Mouse (Mus musculus): Measurements from ENCODE around the gene Nrxn1.
A peak's percentile ranks its signal among the peaks of the same experiment; 100 is the strongest.

Gene Nrxn1

GRCm38 (mm10) chr17:90809197-90810163, 283.4 kb downstream of the Nrxn1 start:
- DNase-seq (ENCODE audit: low read depth, low spot score) = peak; percentile 74

DNA sequence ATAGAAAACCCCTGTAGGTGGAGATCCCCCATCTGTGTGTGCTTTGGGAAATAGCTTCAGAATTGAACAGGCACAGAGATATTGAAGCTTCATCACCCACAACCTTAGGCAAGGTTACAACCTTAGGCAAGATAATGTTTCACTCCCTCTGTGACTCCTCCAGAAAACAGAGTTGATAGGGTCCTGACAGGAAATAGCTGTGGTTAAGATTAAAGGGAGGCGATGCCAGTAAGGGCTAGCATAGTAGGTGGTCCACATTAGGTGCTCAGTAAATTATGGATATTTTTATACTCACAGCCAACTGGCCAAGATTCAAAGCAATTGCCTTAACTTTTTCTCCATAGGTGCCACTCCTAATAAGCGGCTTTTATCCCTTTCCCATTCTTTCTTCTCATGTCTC, 284.6 kb downstream of the Nrxn1 start:
- no peak for DNase-seq (ENCODE audit: low read depth, low spot score)

- DNase-seq (ENCODE audit: low read depth, low spot score) = no peak
Observed at GRCm38 (mm10) chr17:90807199-90807598, 285.7 kb downstream of the Nrxn1 start.

DNA sequence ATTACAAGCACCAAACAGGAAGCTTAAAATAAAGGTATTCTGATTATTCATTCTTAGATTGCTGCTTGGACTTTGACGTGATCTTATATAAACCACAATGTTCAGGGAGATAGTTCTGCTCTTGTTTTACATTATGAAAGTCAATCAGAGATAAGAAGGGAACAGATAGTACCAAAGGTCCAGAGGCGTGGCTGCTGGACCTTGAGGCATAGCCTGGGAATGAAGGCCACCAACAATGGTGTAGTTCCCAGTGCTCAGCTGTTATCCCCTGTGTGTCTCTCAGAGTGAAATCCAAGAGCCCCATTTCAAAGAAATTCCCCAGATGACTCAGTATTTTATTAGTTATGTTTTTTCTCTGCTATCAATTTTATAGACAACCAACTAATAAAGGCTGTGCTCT, 294.2 kb downstream of the Nrxn1 start:
- no peak for DNase-seq (ENCODE audit: low read depth, low spot score)

DNA sequence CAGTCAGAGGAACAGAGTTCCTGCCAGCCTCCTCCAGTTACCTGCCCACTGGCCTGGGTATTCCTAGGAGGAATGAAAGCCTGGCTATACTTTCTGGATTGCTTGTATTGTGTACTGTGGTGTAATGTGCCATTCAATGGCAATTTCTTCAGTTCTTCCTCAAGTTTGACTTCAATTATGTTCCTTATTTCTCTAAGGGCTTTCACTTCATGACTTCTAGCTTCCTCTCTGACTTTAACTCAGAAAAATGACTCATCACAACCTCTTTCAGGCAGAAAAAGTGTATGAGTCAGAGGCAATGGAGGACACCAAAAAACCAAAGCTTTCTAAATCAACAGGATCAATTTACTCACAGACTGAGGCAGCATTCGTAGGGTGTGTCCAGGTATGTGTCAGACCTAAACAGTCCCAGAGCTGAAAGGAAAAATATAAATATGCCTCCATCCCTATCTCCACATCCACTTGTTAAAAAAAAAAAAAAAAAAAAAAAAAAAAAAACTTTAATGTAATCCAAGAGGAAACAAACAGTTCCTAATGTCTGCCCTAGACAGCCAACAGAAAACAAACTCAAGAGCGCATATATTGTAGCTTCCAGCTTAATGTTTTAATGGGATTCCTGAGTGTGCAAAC, 295.1 kb downstream of the Nrxn1 start:
- no peak for DNase-seq (ENCODE audit: low read depth, low spot score)

DNA sequence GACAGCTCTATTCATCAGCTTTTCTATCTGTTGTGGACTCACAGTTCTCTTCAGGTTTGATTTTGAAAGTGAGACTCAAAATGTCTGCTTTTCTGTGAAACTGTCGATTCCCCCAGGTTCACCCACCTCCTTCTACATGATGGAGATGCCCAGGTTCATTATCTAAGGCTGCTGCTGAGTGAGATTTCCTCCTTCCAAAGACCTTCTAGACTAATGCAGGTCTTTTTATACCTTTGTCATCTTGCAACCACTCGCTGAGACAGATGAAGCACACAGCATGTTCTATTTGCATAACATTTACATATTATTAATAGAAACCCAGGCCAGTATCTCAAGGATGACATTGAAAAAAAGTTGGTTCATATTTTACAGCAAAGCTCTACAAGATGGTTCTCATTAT, 295.9 kb downstream of the Nrxn1 start:
- no peak for DNase-seq (ENCODE audit: low read depth, low spot score)

GRCm38 (mm10) chr17:90788491-90789127, 304.3 kb downstream of the Nrxn1 start:
- no peak for DNase-seq (ENCODE audit: low read depth, low spot score)

DNA sequence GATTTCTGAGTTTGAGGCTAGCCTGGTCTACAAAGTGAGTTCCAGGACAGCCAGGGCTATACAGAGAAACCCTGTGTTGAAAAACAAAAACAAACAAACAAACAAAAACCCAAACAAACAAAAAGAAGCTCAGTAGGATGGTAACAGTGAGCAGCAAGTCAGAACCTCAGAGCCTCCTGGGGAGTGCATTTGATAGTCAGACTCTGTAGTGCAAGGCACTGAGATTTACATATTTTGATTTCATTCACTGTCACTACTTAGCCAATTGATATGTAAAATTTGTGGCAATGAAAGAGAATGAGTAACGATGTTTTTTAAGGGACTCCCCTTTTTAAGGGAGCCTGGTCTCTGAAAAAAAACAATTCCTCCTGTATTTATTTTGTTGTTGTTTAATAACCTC, 304.8 kb downstream of the Nrxn1 start:
- DNase-seq (ENCODE audit: low read depth, low spot score) = peak; percentile 59

GRCm38 (mm10) chr17:90787121-90787788, 305.6 kb downstream of the Nrxn1 start:
- DNase-seq (ENCODE audit: low read depth, low spot score) = peak; percentile 38

DNA sequence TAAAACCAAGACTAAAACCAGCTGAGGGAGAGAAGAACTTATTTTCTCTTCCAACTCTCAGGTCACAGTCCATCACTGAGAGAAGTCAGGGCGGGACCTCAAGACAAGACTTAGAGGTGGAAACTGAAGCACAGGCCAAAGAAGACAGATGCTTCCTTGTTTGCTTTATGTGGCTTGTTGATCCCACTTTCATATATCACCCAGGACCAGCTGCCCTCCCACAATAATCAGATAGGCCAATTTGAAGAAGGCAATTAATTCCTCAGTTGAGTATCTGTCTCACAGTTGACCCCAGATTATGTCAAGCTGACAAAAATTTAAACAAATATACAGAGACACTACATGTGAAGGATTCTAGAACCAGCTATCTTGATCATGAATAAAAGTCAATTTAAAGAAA, 312.4 kb downstream of the Nrxn1 start:
- DNase-seq (ENCODE audit: low read depth, low spot score) = no peak

DNA sequence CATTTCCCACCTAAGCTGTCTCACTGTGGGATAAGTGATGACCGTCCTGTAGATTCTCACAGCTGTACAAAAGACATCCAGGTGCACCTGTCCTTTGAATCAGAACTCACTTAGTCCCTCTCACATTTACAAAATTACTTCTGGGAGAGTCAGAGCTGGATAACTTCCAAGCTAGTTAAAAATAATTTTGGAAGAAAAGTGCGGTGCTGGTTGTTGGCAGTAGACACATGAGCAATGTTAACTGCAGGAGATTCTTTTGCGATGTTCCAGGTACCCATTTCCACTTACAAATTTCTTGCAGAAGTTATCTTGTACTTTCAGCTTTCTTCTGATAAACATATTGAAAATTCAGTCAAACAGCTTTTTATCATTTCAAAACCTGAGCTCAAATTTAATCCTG, 317.5 kb downstream of the Nrxn1 start:
- no peak for DNase-seq (ENCODE audit: low read depth, low spot score)

DNA sequence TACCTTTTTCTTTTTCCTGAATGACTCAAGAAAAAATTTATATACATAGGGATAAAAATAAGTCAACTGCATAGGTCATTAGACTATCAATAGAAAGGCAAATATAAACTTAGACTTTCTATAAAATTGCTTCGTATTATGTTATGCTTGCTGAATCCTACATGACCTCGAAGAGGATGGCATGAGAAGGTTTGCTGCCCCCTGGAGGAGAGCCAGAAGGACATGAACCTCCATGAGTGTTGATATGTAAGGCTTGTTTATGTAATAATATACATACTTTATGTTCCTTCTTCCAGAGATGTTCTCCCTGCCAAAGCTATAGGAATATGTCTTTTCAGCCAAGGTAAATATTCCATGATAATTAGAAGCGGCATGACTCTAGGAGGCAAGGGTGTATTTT, 319.6 kb downstream of the Nrxn1 start:
- peak; percentile 10 for DNase-seq (ENCODE audit: low read depth, low spot score)

- peak; percentile 68 for DNase-seq (ENCODE audit: low read depth, low spot score)
Observed at GRCm38 (mm10) chr17:90768216-90768615, 324.7 kb downstream of the Nrxn1 start.

DNA sequence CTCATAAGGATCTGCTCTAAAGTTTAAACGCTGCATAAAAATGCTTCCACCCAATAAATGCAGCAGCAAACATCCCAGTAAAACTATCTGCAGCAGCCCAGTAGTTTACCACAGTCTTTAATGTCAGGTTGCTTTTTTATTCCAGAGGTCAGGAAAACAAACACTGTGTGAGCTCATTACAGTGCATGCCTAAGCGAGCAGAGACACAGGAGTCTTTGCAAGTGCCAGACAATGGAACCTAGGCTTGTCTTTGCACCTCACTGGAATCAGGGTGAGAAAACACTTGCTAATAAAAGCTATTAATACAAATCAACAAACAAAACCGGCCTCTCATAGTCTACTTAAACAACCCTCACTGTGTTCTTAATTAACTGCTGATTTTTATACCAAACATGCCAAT, 365.7 kb downstream of the Nrxn1 start:
- DNase-seq (ENCODE audit: low read depth, low spot score) = no peak

GRCm38 (mm10) chr17:90704773-90705172, 388.1 kb downstream of the Nrxn1 start:
- no peak for DNase-seq (ENCODE audit: low read depth, low spot score)

DNA sequence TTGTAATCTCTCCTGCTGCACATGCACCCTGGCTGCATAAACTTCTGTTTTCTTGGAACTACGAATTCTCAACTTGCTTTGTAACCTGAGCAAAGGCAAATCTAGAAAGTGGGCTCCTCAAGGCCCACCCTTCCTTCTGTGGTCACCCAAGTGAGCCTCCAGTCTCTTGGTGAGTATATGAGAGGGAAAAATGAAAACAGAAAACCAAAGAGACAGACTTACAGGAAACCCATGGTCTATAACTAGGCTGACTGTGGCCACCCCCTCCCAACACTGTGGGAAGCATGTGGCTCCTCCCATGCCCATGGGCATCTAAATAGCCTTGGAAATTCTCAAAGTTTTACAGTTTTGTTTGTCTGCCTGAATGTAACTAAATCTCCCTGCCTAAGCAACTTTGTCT, 390.2 kb downstream of the Nrxn1 start:
- no peak for DNase-seq (ENCODE audit: low read depth, low spot score)

GRCm38 (mm10) chr17:90696071-90696800, 396.6 kb downstream of the Nrxn1 start:
- peak; percentile 71 for DNase-seq (ENCODE audit: low read depth, low spot score)

DNA sequence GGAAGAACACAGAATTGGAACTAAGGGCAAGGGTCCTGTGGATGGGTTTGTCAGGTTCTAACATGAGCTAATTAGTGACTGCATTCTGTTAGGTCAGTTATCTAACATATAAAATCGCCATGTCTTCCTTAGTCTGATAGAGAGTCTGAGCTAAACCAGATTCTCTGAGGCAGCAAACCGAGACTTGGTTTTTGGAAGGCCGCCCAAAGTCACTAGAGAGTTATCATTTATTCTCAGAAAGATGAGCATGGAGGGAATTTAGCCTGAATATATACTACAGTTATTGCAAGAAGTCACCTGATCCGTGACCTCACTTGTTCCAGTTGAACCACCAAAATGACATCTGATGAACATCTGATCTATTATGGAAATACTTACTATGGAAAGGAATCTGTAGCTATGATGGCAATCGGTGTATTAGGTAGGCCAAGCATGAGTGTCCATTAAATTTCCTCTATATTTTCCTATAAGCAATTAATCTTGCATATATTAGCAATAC, 397.7 kb downstream of the Nrxn1 start:
- no peak for DNase-seq (ENCODE audit: low read depth, low spot score)

GRCm38 (mm10) chr17:90684172-90684571, 408.7 kb downstream of the Nrxn1 start:
- DNase-seq (ENCODE audit: low read depth, low spot score) = no peak

DNA sequence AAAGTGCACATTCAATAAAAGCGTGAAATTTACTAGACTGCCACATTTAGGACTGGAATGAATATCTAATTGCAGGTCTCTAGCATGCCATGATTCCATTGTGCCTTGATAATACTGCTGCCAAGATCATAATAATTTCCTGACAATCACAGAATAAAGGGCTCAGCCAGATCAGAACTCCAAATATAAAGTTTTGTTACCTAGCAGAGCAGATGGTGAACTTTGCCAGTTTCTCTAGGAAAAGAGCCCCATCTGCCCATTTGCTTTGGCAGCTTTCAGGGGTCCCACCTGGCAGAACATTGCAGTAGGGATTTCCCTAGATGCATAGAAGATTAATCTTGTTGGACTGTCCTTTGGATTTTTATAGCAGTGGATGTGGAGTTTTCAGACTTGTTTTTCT, 411.9 kb downstream of the Nrxn1 start:
- DNase-seq (ENCODE audit: low read depth, low spot score) = no peak

DNA sequence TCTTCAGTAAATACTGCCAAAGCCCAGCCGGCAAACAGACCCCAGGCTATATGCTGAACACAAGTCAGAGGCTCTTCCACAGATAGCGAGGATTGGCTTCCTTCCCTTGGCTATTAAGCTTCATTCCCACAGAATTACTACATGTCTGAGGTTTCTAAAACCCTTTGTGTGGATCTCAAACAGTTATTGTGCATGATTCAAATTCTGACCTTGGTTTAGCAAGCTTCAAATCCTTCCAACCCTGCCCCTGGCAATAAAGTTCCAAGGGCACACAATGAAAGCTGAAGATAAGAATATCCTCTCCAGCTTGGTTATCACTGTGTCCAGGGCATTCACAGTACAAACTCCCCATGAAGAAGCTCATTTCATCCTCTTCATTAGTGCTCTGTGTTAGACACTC, 416.2 kb downstream of the Nrxn1 start:
- DNase-seq (ENCODE audit: low read depth, low spot score) = no peak

All from ZHBTc4 (cell line).